Mouse (Mus musculus): Measurements from ENCODE around the gene Gabrd. TPM values are rescaled to one million over a fixed set of nuclear protein-coding genes. Genes with fewer than 3 reads are reported as not detected.

Gene Gabrd
- total and polyA plus RNA-seq, 3 experiments = 0.50 to 1.1 TPM; not detected in 1

GRCm38 (mm10) chr4:155429202-155429601, 31.3 kb upstream of the Gabrd start (continued):
- no peak for TF ChIP-seq HCFC1 (IDR thresholded peaks at IDR 0.05; ENCODE audit: low read depth, low read length)

- TF ChIP-seq EP300 (IDR thresholded peaks at IDR 0.05; ENCODE audit: low read depth in 1 of 2, low read length in 2 of 2) (no peak), ZC3H11A (IDR thresholded peaks at IDR 0.05; ENCODE audit: low read depth, low read length) (no peak), NRF1 (IDR thresholded peaks at IDR 0.05; ENCODE audit: insufficient read depth, low read depth, low read length, poor library complexity, severe bottlenecking) (no peak), SIN3A (IDR thresholded peaks at IDR 0.05; ENCODE audit: low read length) (no peak), TCF12 (IDR thresholded peaks at IDR 0.05; ENCODE audit: low read depth, low read length) (no peak), CTCF (IDR thresholded peaks at IDR 0.05 in 2 of 3, conservative IDR thresholded peaks at IDR 0.05 in 1 of 3; ENCODE audit: control insufficient read depth in 1 of 3, insufficient read depth in 1 of 3, low read depth in 2 of 3, low read length in 3 of 3, poor library complexity in 1 of 3, severe bottlenecking in 1 of 3) (no peak), BHLHE40 (IDR thresholded peaks at IDR 0.05; ENCODE audit: borderline replicate concordance, low read depth, low read length) (no peak), MAFK (IDR thresholded peaks at IDR 0.05; ENCODE audit: borderline replicate concordance, low read depth, low read length) (no peak), TBP (IDR thresholded peaks at IDR 0.05; ENCODE audit: low read depth, low read length) (no peak), SMC3 (IDR thresholded peaks at IDR 0.05; ENCODE audit: low read depth, low read length) (no peak), MEF2A (IDR thresholded peaks at IDR 0.05; ENCODE audit: extremely low read depth, insufficient replicate concordance, low read depth, low read length, poor library complexity, severe bottlenecking) (no peak), MAX (IDR thresholded peaks at IDR 0.05; ENCODE audit: low read length) (no peak), RCOR1 (IDR thresholded peaks at IDR 0.05; ENCODE audit: low read depth, low read length) (no peak)
- Histone ChIP-seq H3K27ac (ENCODE audit: control insufficient read depth, low read depth, low read length) (no peak overlapping the region), H3K27me3 (ENCODE audit: control insufficient read depth in 1 of 2, insufficient read depth in 2 of 2, low read length in 2 of 2) (no peaks in the 10 kb centered on the region), H3K9me3 (replicated peaks; ENCODE audit: insufficient read depth, low read length) (no peaks in the 10 kb centered on the region), H3K79me2 (ENCODE audit: control insufficient read depth, insufficient read depth, low read length, poor library complexity) (no peaks in the 10 kb centered on the region), H3K36me3 (ENCODE audit: control insufficient read depth in 1 of 2, insufficient read depth in 2 of 2, low read length in 2 of 2) (no peaks in the 10 kb centered on the region), H3K4me1 (ENCODE audit: control insufficient read depth in 1 of 2, insufficient read depth in 2 of 2, low read length in 2 of 2) (no peaks in the 10 kb centered on the region), H3K4me3 (ENCODE audit: control insufficient read depth in 1 of 2, insufficient read depth in 1 of 2, low read depth in 2 of 2, low read length in 2 of 2) (no peak overlapping the region), H3K9ac (ENCODE audit: control insufficient read depth, low read depth, low read length, poor library complexity, severe bottlenecking) (no peak overlapping the region)
- no peak for DNase-seq (ENCODE audit: low read depth, low spot score)
Measured at GRCm38 (mm10) chr4:155428442-155428841, 30.5 kb upstream of the Gabrd start.

- peaks cover 0 to 7% of the 10 kb centered on the region in 2 experiments; a peak in 2 of 4 replicates for H3K4me1 ChIP-seq (ENCODE audit: control insufficient read depth in 1 of 2, insufficient read depth in 2 of 2, low read length in 2 of 2)
- TF ChIP-seq NELFE (IDR thresholded peaks at IDR 0.05; ENCODE audit: low read depth, low read length) (no peak), CTCF (IDR thresholded peaks at IDR 0.05 in 2 of 3, conservative IDR thresholded peaks at IDR 0.05 in 1 of 3; ENCODE audit: control insufficient read depth in 1 of 3, insufficient read depth in 1 of 3, low read depth in 2 of 3, low read length in 3 of 3, poor library complexity in 1 of 3, severe bottlenecking in 1 of 3) (no peak), MAFK (IDR thresholded peaks at IDR 0.05; ENCODE audit: borderline replicate concordance, low read depth, low read length) (no peak), UBTF (IDR thresholded peaks at IDR 0.05; ENCODE audit: borderline replicate concordance, insufficient read depth, low read depth, low read length) (no peak), CHD1 (IDR thresholded peaks at IDR 0.05; ENCODE audit: low read depth, low read length) (no peak), ZMIZ1 (IDR thresholded peaks at IDR 0.05; ENCODE audit: low read depth, low read length) (no peak), TCF12 (IDR thresholded peaks at IDR 0.05; ENCODE audit: low read depth, low read length) (no peak), BHLHE40 (IDR thresholded peaks at IDR 0.05; ENCODE audit: borderline replicate concordance, low read depth, low read length) (no peak), SIN3A (IDR thresholded peaks at IDR 0.05; ENCODE audit: low read length) (no peak), ZKSCAN1 (IDR thresholded peaks at IDR 0.05; ENCODE audit: low read depth, low read length) (no peak), TAL1 (IDR thresholded peaks at IDR 0.05; ENCODE audit: low read length) (no peak)
- H3K36me3 ChIP-seq (ENCODE audit: control insufficient read depth in 1 of 2, insufficient read depth in 2 of 2, low read length in 2 of 2) = no peaks in the 10 kb centered on the region
- no peaks in the 10 kb centered on the region; the same call in 1 of the 2 replicates for H3K79me2 ChIP-seq (ENCODE audit: control insufficient read depth, insufficient read depth, low read length, poor library complexity)
- no peaks in the 10 kb centered on the region for H3K9me3 ChIP-seq (replicated peaks; ENCODE audit: insufficient read depth, low read length)
- H3K9ac ChIP-seq (ENCODE audit: control insufficient read depth, low read depth, low read length, poor library complexity, severe bottlenecking) = no peak overlapping the region
- no peak overlapping the region for H3K4me3 ChIP-seq (ENCODE audit: control insufficient read depth in 1 of 2, insufficient read depth in 1 of 2, low read depth in 2 of 2, low read length in 2 of 2)
- H3K27me3 ChIP-seq (ENCODE audit: control insufficient read depth in 1 of 2, insufficient read depth in 2 of 2, low read length in 2 of 2) = no peaks in the 10 kb centered on the region
- no peak overlapping the region for H3K27ac ChIP-seq (ENCODE audit: control insufficient read depth, low read depth, low read length)
- DNase-seq (ENCODE audit: low read depth, low spot score) = no peak
Measured at GRCm38 (mm10) chr4:155426272-155426671, 28.4 kb upstream of the Gabrd start.

Measured in MEL (cell line).